Mouse (Mus musculus): Measurements from ENCODE around the gene Fam149a. TPM values are rescaled to one million over a fixed set of nuclear protein-coding genes. Genes with fewer than 3 reads are reported as not detected.
"Not testable (repeated sequence)": the region's sequence is repeated elsewhere in the genome, so short reads cannot be mapped to it uniquely, and the experiment has no call there.

Gene Fam149a
- polyA plus RNA-seq, 1 experiment from 2014 or later = 13.0 TPM

DNA sequence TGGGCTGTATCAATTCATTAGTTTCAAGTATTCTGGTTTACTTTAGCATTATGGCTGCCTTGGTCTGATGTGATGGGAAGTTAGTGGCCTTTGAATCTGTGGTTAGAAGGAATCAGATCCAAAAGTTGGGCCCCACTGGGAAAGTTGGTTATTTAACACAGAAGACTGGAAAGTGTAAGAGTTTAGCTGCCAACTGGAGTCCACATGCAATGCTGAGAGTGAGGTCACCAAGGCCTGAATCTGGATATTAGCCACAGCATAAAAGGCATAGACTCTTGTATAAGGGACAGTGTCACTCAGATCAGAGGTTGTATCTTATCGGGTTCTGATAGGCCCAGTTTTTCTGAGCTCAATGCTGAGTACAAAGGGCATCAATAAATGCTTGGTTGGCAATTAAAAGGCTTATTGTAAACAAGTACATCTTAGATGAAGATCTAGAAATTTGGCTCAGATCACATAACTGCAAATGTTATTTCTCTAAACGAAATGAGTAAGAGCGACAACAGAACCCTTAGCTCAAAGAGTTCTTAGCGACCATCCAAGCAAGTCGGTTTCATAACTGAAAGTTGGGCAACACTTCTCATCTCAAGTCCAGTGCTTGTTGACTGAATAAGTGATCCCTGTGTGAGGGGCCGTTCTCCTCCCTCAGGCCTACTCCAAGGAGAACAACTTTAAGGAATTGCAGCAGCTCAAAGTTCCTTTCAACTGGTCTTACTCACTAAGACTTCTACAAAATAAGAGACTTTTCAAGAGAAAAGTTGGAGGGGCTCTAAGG, 52.7 kb downstream of the Fam149a start:
- no peaks in the 10 kb centered on the region for H3K9me3 ChIP-seq
- no peak overlapping the region for H3K4me3 ChIP-seq
- no peaks in the 10 kb centered on the region for H3K36me3 ChIP-seq
- no peak overlapping the region for H3K9ac ChIP-seq
- WGBS = 87% methylated on average over 6 of the region's 6 CpGs
- peaks cover 3% of the 10 kb centered on the region; the same call in 1 of the 2 replicates for H3K4me1 ChIP-seq
- H3K27ac ChIP-seq = no peak overlapping the region
- no peak overlapping the region for H3K4me2 ChIP-seq (replicated peaks)
- no peak for ATAC-seq (ENCODE audit: insufficient number of reproducible peaks, insufficient read depth, low FRiP score, low TSS enrichment)
- H3K27me3 ChIP-seq = no peaks in the 10 kb centered on the region

DNA sequence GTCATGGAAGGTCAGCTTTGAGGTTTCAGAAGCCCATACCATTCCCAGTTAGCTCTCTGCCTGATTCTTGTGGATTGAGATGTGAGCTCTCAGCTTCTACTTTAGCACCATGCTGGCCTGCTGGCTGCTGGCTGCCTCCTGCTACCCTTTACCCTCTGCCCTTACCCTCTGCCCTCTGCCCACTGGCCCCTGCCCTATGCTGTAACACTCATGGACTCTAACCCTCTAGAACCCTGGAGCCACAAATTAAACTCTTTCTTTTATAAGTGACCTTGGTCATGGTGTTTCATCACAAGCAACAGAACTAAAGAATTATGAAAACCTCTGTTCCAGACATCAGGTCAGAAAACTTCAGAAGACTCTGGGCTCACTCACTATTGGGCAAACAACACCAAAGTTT, 55.0 kb downstream of the Fam149a start:
- not testable (repeated sequence) for H3K27ac ChIP-seq; H3K4me1 ChIP-seq; H3K9ac ChIP-seq; H3K36me3 ChIP-seq; ATAC-seq (ENCODE audit: insufficient number of reproducible peaks, insufficient read depth, low FRiP score, low TSS enrichment); H3K9me3 ChIP-seq; H3K4me2 ChIP-seq (replicated peaks); H3K27me3 ChIP-seq; H3K4me3 ChIP-seq

DNA sequence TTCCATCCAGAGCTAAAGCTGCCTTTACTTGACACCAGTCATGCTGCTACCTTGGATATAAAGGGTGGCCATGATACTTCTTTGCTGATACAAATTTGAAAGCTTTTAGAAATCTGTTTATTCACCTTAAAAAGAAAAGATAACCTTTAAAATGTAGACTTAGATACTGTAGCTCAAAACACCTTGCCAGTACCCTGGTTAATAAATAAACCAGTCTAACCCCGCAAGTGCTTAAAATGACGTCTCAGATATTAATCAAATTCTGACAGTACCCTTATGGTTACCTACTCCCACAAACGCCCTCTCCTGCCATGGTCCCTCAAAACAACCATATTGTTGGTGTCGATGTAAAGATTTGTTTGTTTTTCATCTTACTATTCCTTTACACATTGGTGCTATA, 57.9 kb downstream of the Fam149a start:
- Histone ChIP-seq H3K27me3 (no peaks in the 10 kb centered on the region), H3K4me1 (no peaks in the 10 kb centered on the region), H3K4me2 (replicated peaks) (no peak overlapping the region), H3K36me3 (no peaks in the 10 kb centered on the region), H3K4me3 (no peak overlapping the region), H3K9ac (no peak overlapping the region), H3K9me3 (no peaks in the 10 kb centered on the region), H3K27ac (no peak overlapping the region)
- ATAC-seq (ENCODE audit: insufficient number of reproducible peaks, insufficient read depth, low FRiP score, low TSS enrichment) = no peak
- WGBS = 89% methylated on average over 4 of the region's 4 CpGs

GRCm38 (mm10) chr8:45321365-45321764, 60.7 kb downstream of the Fam149a start:
- no peaks in the 10 kb centered on the region for H3K27me3 ChIP-seq
- H3K4me1 ChIP-seq = no peaks in the 10 kb centered on the region
- H3K27ac ChIP-seq = no peak overlapping the region
- no peak for ATAC-seq (ENCODE audit: insufficient number of reproducible peaks, insufficient read depth, low FRiP score, low TSS enrichment)
- no peak overlapping the region for H3K4me3 ChIP-seq
- H3K9me3 ChIP-seq = no peaks in the 10 kb centered on the region
- H3K4me2 ChIP-seq (replicated peaks) = no peak overlapping the region
- H3K36me3 ChIP-seq = no peaks in the 10 kb centered on the region
- H3K9ac ChIP-seq = no peak overlapping the region
- 83% methylated on average over 2 of the region's 2 CpGs for WGBS

GRCm38 (mm10) chr8:45320930-45321329, 61.2 kb downstream of the Fam149a start:
- no peak overlapping the region for H3K4me3 ChIP-seq
- WGBS = 66% methylated on average over 1 of the region's 1 CpGs
- ATAC-seq (ENCODE audit: insufficient number of reproducible peaks, insufficient read depth, low FRiP score, low TSS enrichment) = no peak
- H3K9ac ChIP-seq = no peak overlapping the region
- H3K9me3 ChIP-seq = no peaks in the 10 kb centered on the region
- no peaks in the 10 kb centered on the region for H3K4me1 ChIP-seq
- no peak overlapping the region for H3K27ac ChIP-seq
- H3K36me3 ChIP-seq = no peaks in the 10 kb centered on the region
- H3K27me3 ChIP-seq = no peaks in the 10 kb centered on the region
- no peak overlapping the region for H3K4me2 ChIP-seq (replicated peaks)

GRCm38 (mm10) chr8:45310967-45311366, 71.1 kb downstream of the Fam149a start:
- Histone ChIP-seq H3K36me3 (no peaks in the 10 kb centered on the region), H3K4me2 (replicated peaks) (no peak overlapping the region), H3K9ac (no peak overlapping the region), H3K9me3 (no peaks in the 10 kb centered on the region), H3K4me3 (no peak overlapping the region), H3K4me1 (no peaks in the 10 kb centered on the region), H3K27ac (no peak overlapping the region), H3K27me3 (no peaks in the 10 kb centered on the region)
- no peak for ATAC-seq (ENCODE audit: insufficient number of reproducible peaks, insufficient read depth, low FRiP score, low TSS enrichment)
- 80% methylated on average over 4 of the region's 4 CpGs for WGBS

DNA sequence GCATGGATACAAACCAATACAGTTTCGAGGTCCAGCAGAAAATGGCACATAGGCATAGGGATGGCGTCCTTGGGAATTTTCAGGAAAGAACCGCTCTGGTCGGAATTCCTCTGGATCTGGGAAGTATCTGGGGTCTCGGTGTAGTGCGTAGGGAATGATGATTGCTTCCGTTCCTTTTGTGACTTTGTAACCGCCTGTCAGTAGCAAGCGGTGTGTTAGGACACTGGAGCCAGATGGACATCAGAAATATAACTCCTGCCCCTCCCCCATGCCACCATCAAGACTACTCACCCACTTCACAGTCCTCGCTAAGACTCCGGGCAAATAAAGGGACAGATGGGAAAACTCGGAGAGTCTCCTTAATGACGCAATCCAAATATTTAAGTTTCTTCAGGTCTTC, 73.7 kb downstream of the Fam149a start, which contains the start of gene Gm45753:
TSS of gene Gm45753 (minus strand) at position 101 of the 400 bp plus-strand sequence.
- Histone ChIP-seq H3K4me1 (no peaks in the 10 kb centered on the region), H3K9me3 (no peaks in the 10 kb centered on the region), H3K9ac (no peak within 1 kb of the TSS), H3K36me3 (no peaks in the 10 kb centered on the region), H3K27ac (no peak within 1 kb of the TSS), H3K4me2 (replicated peaks) (no peak within 1 kb of the TSS), H3K4me3 (no peak within 1 kb of the TSS), H3K27me3 (no peaks in the 10 kb centered on the region)
- WGBS = 90% methylated on average over 13 of the region's 13 CpGs
- ATAC-seq (ENCODE audit: insufficient number of reproducible peaks, insufficient read depth, low FRiP score, low TSS enrichment) = no peak

- Histone ChIP-seq H3K36me3 (no peaks in the 10 kb centered on the region), H3K9me3 (no peaks in the 10 kb centered on the region), H3K4me2 (replicated peaks) (no peak overlapping the region), H3K4me3 (no peak overlapping the region), H3K27me3 (no peaks in the 10 kb centered on the region), H3K4me1 (no peaks in the 10 kb centered on the region), H3K9ac (no peak overlapping the region), H3K27ac (no peak overlapping the region)
- WGBS = 88% methylated on average over 1 of the region's 1 CpGs
- no peak for ATAC-seq (ENCODE audit: insufficient number of reproducible peaks, insufficient read depth, low FRiP score, low TSS enrichment)
Observed at GRCm38 (mm10) chr8:45305479-45305878, 76.6 kb downstream of the Fam149a start.

DNA sequence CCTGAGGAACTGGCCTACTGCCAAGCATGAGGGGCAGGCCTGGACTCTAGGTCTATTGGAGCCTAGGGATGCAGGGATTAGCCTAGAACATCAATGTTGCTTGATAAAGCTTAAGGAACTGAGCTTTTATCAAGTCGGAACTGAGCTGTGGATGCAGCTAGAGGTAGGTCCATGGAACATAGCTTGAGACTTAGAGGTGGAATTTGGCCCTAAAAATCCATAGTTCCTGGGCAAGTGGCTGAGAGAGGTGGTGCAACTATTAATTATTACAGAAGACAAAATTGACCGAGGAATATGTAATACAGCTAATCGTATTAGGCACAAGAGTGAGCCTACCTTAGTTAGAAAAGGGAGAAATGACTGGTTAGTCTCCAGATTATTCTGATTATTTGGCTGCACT, 77.7 kb downstream of the Fam149a start:
- 88% methylated on average over 3 of the region's 3 CpGs for WGBS
- Histone ChIP-seq H3K27me3 (no peaks in the 10 kb centered on the region), H3K4me3 (no peak overlapping the region), H3K4me2 (replicated peaks) (no peak overlapping the region), H3K9me3 (no peaks in the 10 kb centered on the region), H3K9ac (no peak overlapping the region), H3K36me3 (no peaks in the 10 kb centered on the region), H3K27ac (no peak overlapping the region), H3K4me1 (no peaks in the 10 kb centered on the region)
- ATAC-seq (ENCODE audit: insufficient number of reproducible peaks, insufficient read depth, low FRiP score, low TSS enrichment) = no peak

GRCm38 (mm10) chr8:45302390-45302789, 79.7 kb downstream of the Fam149a start:
- no peak for ATAC-seq (ENCODE audit: insufficient number of reproducible peaks, insufficient read depth, low FRiP score, low TSS enrichment)
- no peaks in the 10 kb centered on the region for H3K9me3 ChIP-seq
- no peaks in the 10 kb centered on the region for H3K27me3 ChIP-seq
- no peak overlapping the region for H3K27ac ChIP-seq
- no peak overlapping the region for H3K4me2 ChIP-seq (replicated peaks)
- no peaks in the 10 kb centered on the region for H3K36me3 ChIP-seq
- H3K4me1 ChIP-seq = no peaks in the 10 kb centered on the region
- no peak overlapping the region for H3K4me3 ChIP-seq
- 78% methylated on average over 8 of the region's 8 CpGs for WGBS
- H3K9ac ChIP-seq = no peak overlapping the region

- Histone ChIP-seq H3K4me2 (replicated peaks) (no peak overlapping the region), H3K36me3 (no peaks in the 10 kb centered on the region), H3K9me3 (no peaks in the 10 kb centered on the region), H3K4me1 (no peaks in the 10 kb centered on the region), H3K27me3 (no peaks in the 10 kb centered on the region), H3K4me3 (no peak overlapping the region), H3K9ac (no peak overlapping the region), H3K27ac (no peak overlapping the region)
- WGBS = 86% methylated on average over 6 of the region's 6 CpGs
- no peak for ATAC-seq (ENCODE audit: insufficient number of reproducible peaks, insufficient read depth, low FRiP score, low TSS enrichment)
Observed at GRCm38 (mm10) chr8:45295276-45295675, 86.8 kb downstream of the Fam149a start.

GRCm38 (mm10) chr8:45294687-45295086, 87.4 kb downstream of the Fam149a start, which contains the start of gene Klkb1:
Klkb1 (minus strand) TSS chr8:45294859.
- ATAC-seq (ENCODE audit: insufficient number of reproducible peaks, insufficient read depth, low FRiP score, low TSS enrichment) = no peak

More at GRCm38 (mm10) chr8:45294687-45295086, 87.4 kb downstream of the Fam149a start, which contains the start of gene Klkb1:
- Histone ChIP-seq H3K9ac (no peak within 1 kb of the TSS), H3K9me3 (no peaks in the 10 kb centered on the region), H3K36me3 (no peaks in the 10 kb centered on the region), H3K4me1 (no peaks in the 10 kb centered on the region), H3K4me3 (no peak within 1 kb of the TSS), H3K27ac (no peak within 1 kb of the TSS), H3K4me2 (replicated peaks) (no peak within 1 kb of the TSS), H3K27me3 (no peaks in the 10 kb centered on the region)
- 87% methylated on average over 7 of the region's 7 CpGs for WGBS
